Mouse (Mus musculus): ENCODE measurements at regions not wholly inside any gene's neighbourhood (a gene's known extent, or its start where the extent isn't known, plus 50 kb on each side); places are given as distances from the start of the nearest gene placed in this dataset.

- dilution Hi-C loops (cut with MboI; ENCODE audit: extremely low pct_ligation_motif_present, extremely low pct_unique_long_range_greater_than_20kb, low sequenced_read_pairs) (no loop called here), in situ Hi-C loops (cut with MboI; ENCODE audit: low pct_ligation_motif_present, low pct_unique_long_range_greater_than_20kb, low sequenced_read_pairs) (no loop called here)
- no peak overlapping the region for H3K4me2 ChIP-seq (ENCODE audit: insufficient read depth, low read depth, poor library complexity, severe bottlenecking)
- no peak for DNase-seq (ENCODE audit: extremely low read depth)
- TF ChIP-seq TBP (conservative IDR thresholded peaks at IDR 0.05; ENCODE audit: low read depth, low read length): no peak
- TF ChIP-seq TCF12 (IDR thresholded peaks at IDR 0.05; ENCODE audit: low read depth, low read length): no peak
- no peak for TF ChIP-seq UBTF (IDR thresholded peaks at IDR 0.05; ENCODE audit: low read depth, low read length)
- TF ChIP-seq KAT2A (IDR thresholded peaks at IDR 0.05; ENCODE audit: insufficient replicate concordance, low read length): no peak
- no peak for TF ChIP-seq ZC3H11A (IDR thresholded peaks at IDR 0.05; ENCODE audit: low read depth, low read length)
- TF ChIP-seq JUND (conservative IDR thresholded peaks at IDR 0.05; ENCODE audit: low read depth, low read length): no peak
- no peak for TF ChIP-seq SMC3 (IDR thresholded peaks at IDR 0.05; ENCODE audit: low read depth, low read length)
- TF ChIP-seq RAD21 (IDR thresholded peaks at IDR 0.05; ENCODE audit: low read depth, low read length): no peak
- TF ChIP-seq HCFC1 (IDR thresholded peaks at IDR 0.05; ENCODE audit: low read depth, low read length): no peak
- H3K27me3 ChIP-seq (replicated peaks): no peaks in the 10 kb centered on the region
- no peak overlapping the region for H3K27ac ChIP-seq (ENCODE audit: insufficient read depth, low read depth)
- H3K36me3 ChIP-seq (replicated peaks in 1 of 2; ENCODE audit: control insufficient read depth in 1 of 2, insufficient read depth in 1 of 2, low read length in 1 of 2): no peaks in the 10 kb centered on the region
- H3K9me3 ChIP-seq (replicated peaks; ENCODE audit: low read length): peaks cover 62% of the 10 kb centered on the region
- H3K4me3 ChIP-seq (replicated peaks in 1 of 3; ENCODE audit: low read depth in 2 of 3, low read length in 2 of 3, poor library complexity in 1 of 3): no peak overlapping the region
- H3K4me1 ChIP-seq (ENCODE audit: control insufficient read depth in 1 of 2, insufficient read depth in 2 of 2): no peaks in the 10 kb centered on the region
- H3K79me2 ChIP-seq (replicated peaks; ENCODE audit: control insufficient read depth, extremely low read depth, insufficient read depth, poor library complexity, severe bottlenecking): no peaks in the 10 kb centered on the region
- H3K9ac ChIP-seq (ENCODE audit: insufficient read depth, low read depth): no peak overlapping the region
Measured at GRCm38 (mm10) chr6:112108651-112109050, 164.9 kb upstream of the Lmcd1 start.

GRCm38 (mm10) chr6:112119180-112119579 lies 154.4 kb upstream of the Lmcd1 start:
- TF ChIP-seq NRF1 (IDR thresholded peaks at IDR 0.05; ENCODE audit: low read depth, low read length) (no peak), CTCF (conservative IDR thresholded peaks at IDR 0.05 in 1 of 2, IDR thresholded peaks at IDR 0.05 in 1 of 2; ENCODE audit: low read depth in 2 of 2, low read length in 2 of 2) (no peak), HCFC1 (IDR thresholded peaks at IDR 0.05; ENCODE audit: low read depth, low read length) (no peak), EP300 (IDR thresholded peaks at IDR 0.05; ENCODE audit: low read length) (no peak), MYC (IDR thresholded peaks at IDR 0.05; ENCODE audit: low read depth, low read length) (no peak), MAX (IDR thresholded peaks at IDR 0.05; ENCODE audit: low read length) (no peak), MXI1 (IDR thresholded peaks at IDR 0.05; ENCODE audit: low read depth, low read length) (no peak), E2F4 (IDR thresholded peaks at IDR 0.05; ENCODE audit: insufficient replicate concordance, low read depth, low read length) (no peak), RCOR1 (conservative IDR thresholded peaks at IDR 0.05; ENCODE audit: low read depth, low read length) (no peak), KAT2A (IDR thresholded peaks at IDR 0.05; ENCODE audit: insufficient replicate concordance, low read length) (no peak), ZNF384 (IDR thresholded peaks at IDR 0.05; ENCODE audit: low read depth, low read length) (no peak), CHD2 (IDR thresholded peaks at IDR 0.05; ENCODE audit: low read length) (no peak), POLR2A (IDR thresholded peaks at IDR 0.05; ENCODE audit: low read depth, low read length) (no peak), ETS1 (conservative IDR thresholded peaks at IDR 0.05; ENCODE audit: low read depth, low read length) (no peak), GABPA (IDR thresholded peaks at IDR 0.05; ENCODE audit: insufficient replicate concordance, low read depth, low read length) (no peak), JUN (IDR thresholded peaks at IDR 0.05; ENCODE audit: insufficient read depth, low read depth, low read length) (no peak)
- Histone ChIP-seq H3K27ac (ENCODE audit: insufficient read depth, low read depth) (no peak overlapping the region), H3K4me1 (ENCODE audit: control insufficient read depth in 1 of 2, insufficient read depth in 2 of 2) (no peaks in the 10 kb centered on the region), H3K36me3 (replicated peaks in 1 of 2; ENCODE audit: control insufficient read depth in 1 of 2, insufficient read depth in 1 of 2, low read length in 1 of 2) (no peaks in the 10 kb centered on the region), H3K9ac (ENCODE audit: insufficient read depth, low read depth) (no peak overlapping the region), H3K4me2 (ENCODE audit: insufficient read depth, low read depth, poor library complexity, severe bottlenecking) (no peak overlapping the region), H3K79me2 (replicated peaks; ENCODE audit: control insufficient read depth, extremely low read depth, insufficient read depth, poor library complexity, severe bottlenecking) (no peaks in the 10 kb centered on the region), H3K27me3 (replicated peaks) (no peaks in the 10 kb centered on the region), H3K4me3 (replicated peaks in 1 of 3; ENCODE audit: low read depth in 2 of 3, low read length in 2 of 3, poor library complexity in 1 of 3) (no peak overlapping the region), H3K9me3 (replicated peaks; ENCODE audit: low read length) (peaks cover 36% of the 10 kb centered on the region)
- no peak for DNase-seq (ENCODE audit: extremely low read depth)
- dilution Hi-C loops (cut with MboI; ENCODE audit: extremely low pct_ligation_motif_present, extremely low pct_unique_long_range_greater_than_20kb, low sequenced_read_pairs): no loop called here
- in situ Hi-C loops (cut with MboI; ENCODE audit: low pct_ligation_motif_present, low pct_unique_long_range_greater_than_20kb, low sequenced_read_pairs): no loop called here

Measured in CH12.LX (cell line).